Mouse (Mus musculus): ENCODE measurements around the gene Exoc2. TPM values are rescaled to one million over a fixed set of nuclear protein-coding genes. Genes with fewer than 3 reads are reported as not detected.

The Exoc2 gene
- polyA plus RNA-seq, 1 experiment from 2014 or later = 63.1 TPM

GRCm38 (mm10) chr13:30931613-30932012 is 42.3 kb downstream of the Exoc2 start:
- H3K4me2 ChIP-seq (ENCODE audit: low read length) = no peak overlapping the region
- no peaks in the 10 kb centered on the region for H3K4me1 ChIP-seq (ENCODE audit: control insufficient read depth, insufficient read depth, low read length)
- ATAC-seq (ENCODE audit: low FRiP score, low TSS enrichment) (no peak), DNase-seq (no peak)
- no peak overlapping the region for H3K4me3 ChIP-seq (replicated peaks; ENCODE audit: low read depth, low read length)
- no peak overlapping the region for H3K9ac ChIP-seq (replicated peaks; ENCODE audit: low read length)
- WGBS = 87% methylated on average over 4 of the region's 4 CpGs
- no peaks in the 10 kb centered on the region for H3K9me3 ChIP-seq (ENCODE audit: control insufficient read depth, low read length)
- no peaks in the 10 kb centered on the region for H3K27me3 ChIP-seq (ENCODE audit: control insufficient read depth, insufficient read depth, low read length)
- 0 out of 2 replicates have a peak, but pooled peaks cover 6% of the 10 kb centered on the region for H3K36me3 ChIP-seq (ENCODE audit: control insufficient read depth, insufficient read depth, low read length)
- H3K27ac ChIP-seq (replicated peaks; ENCODE audit: low read depth, low read length) = no peak overlapping the region

GRCm38 (mm10) chr13:30929119-30929518 is 44.8 kb downstream of the Exoc2 start:
- H3K4me2 ChIP-seq (ENCODE audit: low read length) = no peak overlapping the region
- H3K4me3 ChIP-seq (replicated peaks; ENCODE audit: low read depth, low read length) = no peak overlapping the region
- H3K27me3 ChIP-seq (ENCODE audit: control insufficient read depth, insufficient read depth, low read length) = no peaks in the 10 kb centered on the region
- no peak overlapping the region for H3K9ac ChIP-seq (replicated peaks; ENCODE audit: low read length)
- WGBS = 92% methylated on average over 2 of the region's 2 CpGs
- no peak overlapping the region for H3K27ac ChIP-seq (replicated peaks; ENCODE audit: low read depth, low read length)
- no peaks in the 10 kb centered on the region for H3K4me1 ChIP-seq (ENCODE audit: control insufficient read depth, insufficient read depth, low read length)
- DNase-seq (no peak), ATAC-seq (ENCODE audit: low FRiP score, low TSS enrichment) (no peak)
- H3K9me3 ChIP-seq (ENCODE audit: control insufficient read depth, low read length) = no peaks in the 10 kb centered on the region
- peaks cover 12% of the 10 kb centered on the region for H3K36me3 ChIP-seq (ENCODE audit: control insufficient read depth, insufficient read depth, low read length)

GRCm38 (mm10) chr13:30924269-30924668 is 49.6 kb downstream of the Exoc2 start:
- Histone ChIP-seq H3K27ac (replicated peaks; ENCODE audit: low read depth, low read length) (no peak overlapping the region), H3K36me3 (ENCODE audit: control insufficient read depth, insufficient read depth, low read length) (peaks cover 12% of the 10 kb centered on the region), H3K4me1 (ENCODE audit: control insufficient read depth, insufficient read depth, low read length) (no peaks in the 10 kb centered on the region), H3K9me3 (ENCODE audit: control insufficient read depth, low read length) (no peaks in the 10 kb centered on the region), H3K9ac (replicated peaks; ENCODE audit: low read length) (no peak overlapping the region), H3K27me3 (ENCODE audit: control insufficient read depth, insufficient read depth, low read length) (no peaks in the 10 kb centered on the region), H3K4me2 (ENCODE audit: low read length) (no peak overlapping the region), H3K4me3 (replicated peaks; ENCODE audit: low read depth, low read length) (no peak overlapping the region)
- 94% methylated on average over 6 of the region's 6 CpGs for WGBS
- ATAC-seq (ENCODE audit: low FRiP score, low TSS enrichment) = no peak
- DNase-seq = no peak

- H3K4me3 ChIP-seq (replicated peaks; ENCODE audit: low read depth, low read length) = no peak overlapping the region
- ATAC-seq (ENCODE audit: low FRiP score, low TSS enrichment) (no peak), DNase-seq (no peak)
- H3K27me3 ChIP-seq (ENCODE audit: control insufficient read depth, insufficient read depth, low read length) = no peaks in the 10 kb centered on the region
- H3K9ac ChIP-seq (replicated peaks; ENCODE audit: low read length) = no peak overlapping the region
- WGBS = 94% methylated on average over 4 of the region's 4 CpGs
- no peak overlapping the region for H3K27ac ChIP-seq (replicated peaks; ENCODE audit: low read depth, low read length)
- peaks cover 9% of the 10 kb centered on the region for H3K36me3 ChIP-seq (ENCODE audit: control insufficient read depth, insufficient read depth, low read length)
- no peaks in the 10 kb centered on the region for H3K4me1 ChIP-seq (ENCODE audit: control insufficient read depth, insufficient read depth, low read length)
- no peak overlapping the region for H3K4me2 ChIP-seq (ENCODE audit: low read length)
- H3K9me3 ChIP-seq (ENCODE audit: control insufficient read depth, low read length) = no peaks in the 10 kb centered on the region
Measured at GRCm38 (mm10) chr13:30921914-30922313, 52.0 kb downstream of the Exoc2 start.

GRCm38 (mm10) chr13:30913757-30914156 is 60.1 kb downstream of the Exoc2 start:
- no peaks in the 10 kb centered on the region for H3K27me3 ChIP-seq (ENCODE audit: control insufficient read depth, insufficient read depth, low read length)
- H3K4me3 ChIP-seq (replicated peaks; ENCODE audit: low read depth, low read length) = no peak overlapping the region
- peaks cover 8% of the 10 kb centered on the region; the same call in 1 of the 2 replicates for H3K36me3 ChIP-seq (ENCODE audit: control insufficient read depth, insufficient read depth, low read length)
- H3K4me1 ChIP-seq (ENCODE audit: control insufficient read depth, insufficient read depth, low read length) = no peaks in the 10 kb centered on the region
- no peaks in the 10 kb centered on the region for H3K9me3 ChIP-seq (ENCODE audit: control insufficient read depth, low read length)
- no peak for DNase-seq
- no peak overlapping the region for H3K27ac ChIP-seq (replicated peaks; ENCODE audit: low read depth, low read length)
- no peak overlapping the region for H3K4me2 ChIP-seq (ENCODE audit: low read length)
- no peak for ATAC-seq (ENCODE audit: low FRiP score, low TSS enrichment)
- H3K9ac ChIP-seq (replicated peaks; ENCODE audit: low read length) = no peak overlapping the region

- Histone ChIP-seq H3K9ac (replicated peaks; ENCODE audit: low read length) (no peak overlapping the region), H3K4me3 (replicated peaks; ENCODE audit: low read depth, low read length) (no peak overlapping the region), H3K4me1 (ENCODE audit: control insufficient read depth, insufficient read depth, low read length) (no peaks in the 10 kb centered on the region), H3K27ac (replicated peaks; ENCODE audit: low read depth, low read length) (no peak overlapping the region), H3K9me3 (ENCODE audit: control insufficient read depth, low read length) (no peaks in the 10 kb centered on the region), H3K27me3 (ENCODE audit: control insufficient read depth, insufficient read depth, low read length) (no peaks in the 10 kb centered on the region), H3K4me2 (ENCODE audit: low read length) (no peak overlapping the region), H3K36me3 (ENCODE audit: control insufficient read depth, insufficient read depth, low read length) (peaks cover 8% of the 10 kb centered on the region; the same call in 1 of the 2 replicates)
- ATAC-seq (ENCODE audit: low FRiP score, low TSS enrichment) = no peak
- WGBS = 31% methylated on average over 4 of the region's 4 CpGs
- DNase-seq = peak; percentile 28
Measured at GRCm38 (mm10) chr13:30913028-30913427, 60.9 kb downstream of the Exoc2 start.

- no peak overlapping the region for H3K4me2 ChIP-seq (ENCODE audit: low read length)
Measured at GRCm38 (mm10) chr13:30911931-30912625, 61.8 kb downstream of the Exoc2 start.

GRCm38 (mm10) chr13:30910889-30911288 is 63.0 kb downstream of the Exoc2 start:
- Histone ChIP-seq H3K4me3 (replicated peaks; ENCODE audit: low read depth, low read length) (no peak overlapping the region), H3K9me3 (ENCODE audit: control insufficient read depth, low read length) (no peaks in the 10 kb centered on the region), H3K27ac (replicated peaks; ENCODE audit: low read depth, low read length) (no peak overlapping the region), H3K4me2 (ENCODE audit: low read length) (no peak overlapping the region), H3K4me1 (ENCODE audit: control insufficient read depth, insufficient read depth, low read length) (no peaks in the 10 kb centered on the region), H3K9ac (replicated peaks; ENCODE audit: low read length) (no peak overlapping the region), H3K27me3 (ENCODE audit: control insufficient read depth, insufficient read depth, low read length) (no peaks in the 10 kb centered on the region), H3K36me3 (ENCODE audit: control insufficient read depth, insufficient read depth, low read length) (peaks cover 8% of the 10 kb centered on the region; the same call in 1 of the 2 replicates)
- ATAC-seq (ENCODE audit: low FRiP score, low TSS enrichment) (no peak), DNase-seq (no peak)
- 85% methylated on average over 5 of the region's 5 CpGs for whole genome bisulfite sequencing

More at GRCm38 (mm10) chr13:30911931-30912625, 61.8 kb downstream of the Exoc2 start:
- no peak for DNase-seq
- no peaks in the 10 kb centered on the region for H3K4me1 ChIP-seq (ENCODE audit: control insufficient read depth, insufficient read depth, low read length)
- peaks cover 8% of the 10 kb centered on the region; the same call in 1 of the 2 replicates for H3K36me3 ChIP-seq (ENCODE audit: control insufficient read depth, insufficient read depth, low read length)
- no peaks in the 10 kb centered on the region for H3K9me3 ChIP-seq (ENCODE audit: control insufficient read depth, low read length)
- no peak overlapping the region for H3K4me3 ChIP-seq (replicated peaks; ENCODE audit: low read depth, low read length)
- ATAC-seq (ENCODE audit: low FRiP score, low TSS enrichment) = no peak
- WGBS = 85% methylated on average over 5 of the region's 5 CpGs
- H3K27me3 ChIP-seq (ENCODE audit: control insufficient read depth, insufficient read depth, low read length) = no peaks in the 10 kb centered on the region
- H3K9ac ChIP-seq (replicated peaks; ENCODE audit: low read length) = no peak overlapping the region
- no peak overlapping the region for H3K27ac ChIP-seq (replicated peaks; ENCODE audit: low read depth, low read length)

GRCm38 (mm10) chr13:30902286-30902685 is 71.6 kb downstream of the Exoc2 start:
- DNase-seq = no peak
- Histone ChIP-seq H3K9me3 (ENCODE audit: control insufficient read depth, low read length) (no peaks in the 10 kb centered on the region), H3K9ac (replicated peaks; ENCODE audit: low read length) (no peak overlapping the region), H3K36me3 (ENCODE audit: control insufficient read depth, insufficient read depth, low read length) (peaks cover 31% of the 10 kb centered on the region), H3K4me1 (ENCODE audit: control insufficient read depth, insufficient read depth, low read length) (no peaks in the 10 kb centered on the region), H3K27me3 (ENCODE audit: control insufficient read depth, insufficient read depth, low read length) (no peaks in the 10 kb centered on the region), H3K4me3 (replicated peaks; ENCODE audit: low read depth, low read length) (no peak overlapping the region), H3K4me2 (ENCODE audit: low read length) (no peak overlapping the region), H3K27ac (replicated peaks; ENCODE audit: low read depth, low read length) (no peak overlapping the region)
- 67% methylated on average over 2 of the region's 2 CpGs for WGBS
- no peak for ATAC-seq (ENCODE audit: low FRiP score, low TSS enrichment)

All from midbrain, embryonic 14.5 days (tissue).